Mouse (Mus musculus) kidney, adult 2 months (tissue): Measurements from ENCODE around the gene Grm8.

Experiments used
- CTCF ChIP-seq: fragments of 200-500 bp; conservative IDR thresholded peaks from 2 replicates; pipeline ENCODE4 v1.5.1; 2011; ENCODE audit warnings: low read depth, mild to moderate bottlenecking, control low read depth, low read length, moderate library complexity, mixed read lengths; ENCODE audit not compliant: insufficient read depth, insufficient read length
- POLR2A ChIP-seq: fragments of 200-500 bp; IDR thresholded peaks from one replicate; pipeline ENCODE4 v1.6.1; 2011; ENCODE audit warnings: low read depth, low read length, control low read depth

GRCm38 (mm10) chr6:27967037-27967436 lies 167.9 kb downstream of the Grm8 start:
- TF ChIP-seq CTCF (no peak), POLR2A (no peak)
